Mouse (Mus musculus) E14TG2a.4 (cell line): ENCODE measurements around the gene Foxe1.

Experiments
- CTCF ChIP-seq: conservative IDR thresholded peaks from 2 replicates; pipeline ENCODE4 v1.5.1; 2014; ENCODE audit warnings: low read length
- NANOG ChIP-seq: IDR thresholded peaks from 2 replicates; pipeline ENCODE4 v1.6.1; 2014; ENCODE audit warnings: borderline replicate concordance, low read length, mixed read lengths
- POU5F1 ChIP-seq: IDR thresholded peaks from 2 replicates; pipeline ENCODE4 v1.6.1; 2014; ENCODE audit warnings: low read length, borderline replicate concordance

DNA sequence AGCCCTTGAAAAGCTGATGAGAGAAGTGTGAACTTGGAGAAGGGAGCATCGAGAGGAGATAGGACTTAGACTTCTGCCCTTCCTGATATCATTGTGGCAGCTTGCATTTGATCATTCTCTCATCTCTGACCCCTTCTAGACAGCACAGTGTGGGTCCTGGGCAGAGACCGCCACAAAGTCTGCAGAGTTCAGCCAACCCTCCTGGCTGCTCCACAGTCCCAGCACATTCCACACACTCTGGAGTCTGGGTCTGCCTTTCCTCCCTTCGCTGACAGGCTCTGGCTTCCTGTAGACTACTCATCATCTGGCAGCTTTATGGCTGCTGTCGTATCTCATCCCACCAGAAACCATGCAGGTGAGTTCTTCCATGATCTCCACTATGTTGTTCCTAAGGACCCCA lies 20.7 kb upstream of the Foxe1 start:
- no peak for TF ChIP-seq CTCF
- TF ChIP-seq POU5F1 = no peak
- no peak for TF ChIP-seq NANOG
